Mouse (Mus musculus): ENCODE data around the gene Plekhg4. TPM values are rescaled to one million over a fixed set of nuclear protein-coding genes. Genes with fewer than 3 reads are reported as not detected.

The Plekhg4 gene
- total and polyA plus RNA-seq, 3 experiments = 0.44 to 1.1 (median 0.54) TPM

DNA sequence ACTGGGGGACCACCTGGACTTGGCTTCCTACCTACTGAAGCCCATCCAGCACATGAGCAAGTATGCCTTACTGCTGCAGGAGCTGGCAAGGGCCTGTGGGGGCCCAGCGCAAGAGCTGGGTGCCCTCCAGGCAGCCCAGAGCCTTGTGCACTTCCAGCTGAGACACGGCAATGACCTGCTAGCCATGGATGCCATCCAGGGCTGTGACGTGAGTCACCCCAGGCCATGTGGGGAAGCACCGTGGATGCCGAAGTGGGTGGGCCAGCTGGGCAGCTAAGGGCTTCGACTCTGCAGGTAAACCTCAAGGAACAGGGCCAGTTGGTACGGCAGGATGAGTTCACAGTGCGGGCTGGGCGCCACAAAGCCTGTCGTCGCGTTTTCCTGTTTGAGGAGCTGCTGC, 7.2 kb downstream of the Plekhg4 start:
- in situ Hi-C loops (cut with MboI; ENCODE audit: low pct_ligation_motif_present, low pct_unique_long_range_greater_than_20kb, low sequenced_read_pairs) = no loop called here
- no peaks in the 10 kb centered on the region for H3K36me3 ChIP-seq (replicated peaks in 1 of 2; ENCODE audit: control insufficient read depth in 1 of 2, insufficient read depth in 1 of 2, low read length in 1 of 2)
- dilution Hi-C loops (cut with MboI; ENCODE audit: extremely low pct_ligation_motif_present, extremely low pct_unique_long_range_greater_than_20kb, low sequenced_read_pairs) = no loop called here
- no peak overlapping the region for H3K27ac ChIP-seq (ENCODE audit: insufficient read depth, low read depth)
- no peaks in the 10 kb centered on the region for H3K27me3 ChIP-seq (replicated peaks)
- H3K4me2 ChIP-seq (ENCODE audit: insufficient read depth, low read depth, poor library complexity, severe bottlenecking) = no peak overlapping the region
- peaks cover 0 to 7% of the 10 kb centered on the region in 2 experiments; a peak in 2 of 4 replicates for H3K4me1 ChIP-seq (ENCODE audit: control insufficient read depth in 1 of 2, insufficient read depth in 2 of 2)
- H3K9me3 ChIP-seq (replicated peaks; ENCODE audit: low read length) = no peaks in the 10 kb centered on the region
- no peaks in the 10 kb centered on the region for H3K79me2 ChIP-seq (replicated peaks; ENCODE audit: control insufficient read depth, extremely low read depth, insufficient read depth, poor library complexity, severe bottlenecking)
- TF ChIP-seq NRF1 (IDR thresholded peaks at IDR 0.05; ENCODE audit: low read depth, low read length) = no peak
- TF ChIP-seq SIN3A (IDR thresholded peaks at IDR 0.05; ENCODE audit: low read length) = no peak
- TF ChIP-seq USF2 (conservative IDR thresholded peaks at IDR 0.05; ENCODE audit: low read depth, low read length) = no peak
- TF ChIP-seq MAFK (IDR thresholded peaks at IDR 0.05; ENCODE audit: insufficient replicate concordance, low read length) = no peak
- no peak for TF ChIP-seq EP300 (IDR thresholded peaks at IDR 0.05; ENCODE audit: low read length)
- TF ChIP-seq ZC3H11A (IDR thresholded peaks at IDR 0.05; ENCODE audit: low read depth, low read length) = no peak
- no peak for TF ChIP-seq MYC (IDR thresholded peaks at IDR 0.05; ENCODE audit: low read depth, low read length)
- TF ChIP-seq HCFC1 (IDR thresholded peaks at IDR 0.05; ENCODE audit: low read depth, low read length) = no peak
- TF ChIP-seq MAX (IDR thresholded peaks at IDR 0.05; ENCODE audit: low read length) = no peak
- TF ChIP-seq GABPA (IDR thresholded peaks at IDR 0.05; ENCODE audit: insufficient replicate concordance, low read depth, low read length) = no peak
- no peak for TF ChIP-seq ELF1 (IDR thresholded peaks at IDR 0.05; ENCODE audit: low read depth, low read length)
- no peak overlapping the region for H3K9ac ChIP-seq (ENCODE audit: insufficient read depth, low read depth)
- H3K4me3 ChIP-seq (replicated peaks in 1 of 3; ENCODE audit: low read depth in 2 of 3, low read length in 2 of 3, poor library complexity in 1 of 3) = no peak overlapping the region
- DNase-seq (ENCODE audit: extremely low read depth) = no peak

DNA sequence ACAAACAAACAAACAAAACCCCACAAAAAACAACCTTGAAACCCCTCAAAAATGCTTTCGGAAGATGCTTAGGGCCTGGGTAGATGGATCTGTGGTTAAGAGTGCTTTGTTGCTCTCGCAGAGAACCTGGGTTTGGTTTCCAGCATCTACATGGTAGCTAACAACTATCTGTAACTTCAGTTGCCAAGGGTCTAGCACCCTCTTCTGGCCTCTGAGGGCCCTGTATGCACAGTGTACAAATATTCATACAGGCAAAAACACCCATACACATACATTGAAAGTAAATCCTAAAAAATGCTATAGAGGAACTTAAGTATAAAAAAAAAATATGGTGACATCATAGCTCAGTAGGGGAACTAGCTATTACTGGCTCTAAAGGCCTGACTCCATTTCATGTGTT, 11.0 kb downstream of the Plekhg4 start:
- Histone ChIP-seq H3K9ac (ENCODE audit: insufficient read depth, low read depth) (no peak overlapping the region), H3K4me3 (replicated peaks in 1 of 3; ENCODE audit: low read depth in 2 of 3, low read length in 2 of 3, poor library complexity in 1 of 3) (no peak overlapping the region), H3K27me3 (replicated peaks) (no peaks in the 10 kb centered on the region), H3K27ac (ENCODE audit: insufficient read depth, low read depth) (no peak overlapping the region), H3K36me3 (replicated peaks in 1 of 2; ENCODE audit: control insufficient read depth in 1 of 2, insufficient read depth in 1 of 2, low read length in 1 of 2) (no peaks in the 10 kb centered on the region), H3K79me2 (replicated peaks; ENCODE audit: control insufficient read depth, extremely low read depth, insufficient read depth, poor library complexity, severe bottlenecking) (no peaks in the 10 kb centered on the region), H3K9me3 (replicated peaks; ENCODE audit: low read length) (no peaks in the 10 kb centered on the region), H3K4me2 (ENCODE audit: insufficient read depth, low read depth, poor library complexity, severe bottlenecking) (no peak overlapping the region), H3K4me1 (ENCODE audit: control insufficient read depth in 1 of 2, insufficient read depth in 2 of 2) (peaks cover 0 to 10% of the 10 kb centered on the region in 2 experiments; a peak in 2 of 4 replicates)
- dilution Hi-C loops (cut with MboI; ENCODE audit: extremely low pct_ligation_motif_present, extremely low pct_unique_long_range_greater_than_20kb, low sequenced_read_pairs) (no loop called here), in situ Hi-C loops (cut with MboI; ENCODE audit: low pct_ligation_motif_present, low pct_unique_long_range_greater_than_20kb, low sequenced_read_pairs) (no loop called here)
- peak; percentile 12; the same call in 1 of the 2 replicates for TF ChIP-seq SMC3 (IDR thresholded peaks at IDR 0.05; ENCODE audit: low read depth, low read length)
- no peak for TF ChIP-seq ZNF384 (IDR thresholded peaks at IDR 0.05; ENCODE audit: low read depth, low read length)
- TF ChIP-seq CTCF (conservative IDR thresholded peaks at IDR 0.05 in 1 of 2, IDR thresholded peaks at IDR 0.05 in 1 of 2; ENCODE audit: low read depth in 2 of 2, low read length in 2 of 2) = peak in 1 of 2 experiments; percentile 44; a peak in 2 of 4 replicates
- peak; percentile 33 for TF ChIP-seq RAD21 (IDR thresholded peaks at IDR 0.05; ENCODE audit: low read depth, low read length)
- DNase-seq (ENCODE audit: extremely low read depth) = no peak

DNA sequence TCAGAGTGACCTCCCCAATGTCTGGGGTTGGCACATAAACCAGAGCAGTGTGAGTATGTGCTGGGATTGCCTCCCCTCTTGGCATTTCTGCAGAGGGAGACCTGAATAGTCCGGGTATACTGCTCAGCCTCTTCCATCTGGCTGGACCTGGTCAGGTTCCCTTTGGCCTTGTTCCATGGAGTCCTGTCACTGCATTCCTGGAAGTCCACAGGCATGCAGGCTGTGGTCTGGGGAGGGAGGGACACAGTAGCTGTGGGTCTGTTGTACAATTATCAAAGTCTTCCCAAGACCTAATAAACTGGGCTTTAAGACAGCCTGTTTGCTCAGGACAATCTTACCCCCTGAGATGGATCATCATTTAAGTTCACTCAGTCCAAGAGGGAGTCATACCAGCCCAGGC, 14.1 kb downstream of the Plekhg4 start:
- Histone ChIP-seq H3K36me3 (replicated peaks in 1 of 2; ENCODE audit: control insufficient read depth in 1 of 2, insufficient read depth in 1 of 2, low read length in 1 of 2) (no peaks in the 10 kb centered on the region), H3K4me1 (ENCODE audit: control insufficient read depth in 1 of 2, insufficient read depth in 2 of 2) (peaks cover 4 to 24% of the 10 kb centered on the region in 2 experiments; a peak in 3 of 4 replicates), H3K9ac (ENCODE audit: insufficient read depth, low read depth) (no peak overlapping the region), H3K27ac (ENCODE audit: insufficient read depth, low read depth) (no peak overlapping the region), H3K79me2 (replicated peaks; ENCODE audit: control insufficient read depth, extremely low read depth, insufficient read depth, poor library complexity, severe bottlenecking) (no peaks in the 10 kb centered on the region), H3K27me3 (replicated peaks) (no peaks in the 10 kb centered on the region), H3K9me3 (replicated peaks; ENCODE audit: low read length) (no peaks in the 10 kb centered on the region), H3K4me3 (replicated peaks in 1 of 3; ENCODE audit: low read depth in 2 of 3, low read length in 2 of 3, poor library complexity in 1 of 3) (no peak overlapping the region), H3K4me2 (ENCODE audit: insufficient read depth, low read depth, poor library complexity, severe bottlenecking) (no peak overlapping the region)
- in situ Hi-C loops (cut with MboI; ENCODE audit: low pct_ligation_motif_present, low pct_unique_long_range_greater_than_20kb, low sequenced_read_pairs) = loop anchor here (5.0 kb wide), 1 partner anchor 35 kb away; no protein-coding TSS in a partner anchor
- dilution Hi-C loops (cut with MboI; ENCODE audit: extremely low pct_ligation_motif_present, extremely low pct_unique_long_range_greater_than_20kb, low sequenced_read_pairs) = no loop called here
- TF ChIP-seq ELF1 (IDR thresholded peaks at IDR 0.05; ENCODE audit: low read depth, low read length) (no peak), USF2 (conservative IDR thresholded peaks at IDR 0.05; ENCODE audit: low read depth, low read length) (no peak), JUN (IDR thresholded peaks at IDR 0.05; ENCODE audit: insufficient read depth, low read depth, low read length) (no peak), MAFK (IDR thresholded peaks at IDR 0.05; ENCODE audit: insufficient replicate concordance, low read length) (no peak), RCOR1 (conservative IDR thresholded peaks at IDR 0.05; ENCODE audit: low read depth, low read length) (no peak), MAZ (IDR thresholded peaks at IDR 0.05; ENCODE audit: low read depth, low read length) (no peak), IRF4 (IDR thresholded peaks at IDR 0.05; ENCODE audit: low read depth, low read length) (no peak), HCFC1 (IDR thresholded peaks at IDR 0.05; ENCODE audit: low read depth, low read length) (no peak), BHLHE40 (IDR thresholded peaks at IDR 0.05; ENCODE audit: low read depth, low read length) (no peak), TBP (conservative IDR thresholded peaks at IDR 0.05; ENCODE audit: low read depth, low read length) (no peak), USF1 (IDR thresholded peaks at IDR 0.05; ENCODE audit: low read depth, low read length) (no peak), POLR2AphosphoS2 (IDR thresholded peaks at IDR 0.05; ENCODE audit: low read depth, low read length) (no peak)
- no peak for DNase-seq (ENCODE audit: extremely low read depth)

Measured in CH12.LX (cell line).